Mouse (Mus musculus): ENCODE results near the gene Strip2.

The Strip2 gene

GRCm38 (mm10) chr6:29916530-29917382 lies at the start of gene Strip2:
Strip2 (plus strand) TSS chr6:29917012.
- peak; percentile 88 for DNase-seq (ENCODE audit: low read depth, low spot score)

- DNase-seq (ENCODE audit: low read depth, low spot score), result no peak
Measured at GRCm38 (mm10) chr6:29868341-29868895, 48.4 kb upstream of the Strip2 start.

GRCm38 (mm10) chr6:29873654-29874053 lies 43.2 kb upstream of the Strip2 start:
- no peak for DNase-seq (ENCODE audit: low read depth, low spot score)

- DNase-seq (ENCODE audit: low read depth, low spot score), result no peak
Measured at GRCm38 (mm10) chr6:29875576-29875975, 41.2 kb upstream of the Strip2 start.

- no peak for DNase-seq (ENCODE audit: low read depth, low spot score)
Measured at GRCm38 (mm10) chr6:29876782-29877181, 40.0 kb upstream of the Strip2 start.

- DNase-seq (ENCODE audit: low read depth, low spot score), result no peak
Measured at GRCm38 (mm10) chr6:29879579-29879978, 37.2 kb upstream of the Strip2 start.

- no peak for DNase-seq (ENCODE audit: low read depth, low spot score)
Measured at GRCm38 (mm10) chr6:29880796-29881195, 36.0 kb upstream of the Strip2 start.

- DNase-seq (ENCODE audit: low read depth, low spot score), result peak; percentile 18
Measured at GRCm38 (mm10) chr6:29881936-29882335, 34.9 kb upstream of the Strip2 start.

GRCm38 (mm10) chr6:29882870-29883269 lies 33.9 kb upstream of the Strip2 start:
- DNase-seq (ENCODE audit: low read depth, low spot score), result no peak

- no peak for DNase-seq (ENCODE audit: low read depth, low spot score)
Measured at GRCm38 (mm10) chr6:29891151-29891550, 25.7 kb upstream of the Strip2 start.

- DNase-seq (ENCODE audit: low read depth, low spot score), result no peak
Measured at GRCm38 (mm10) chr6:29896976-29897375, 19.8 kb upstream of the Strip2 start.

- no peak for DNase-seq (ENCODE audit: low read depth, low spot score)
Measured at GRCm38 (mm10) chr6:29901450-29901849, 15.4 kb upstream of the Strip2 start.

- no peak for DNase-seq (ENCODE audit: low read depth, low spot score)
Measured at GRCm38 (mm10) chr6:29902256-29902655, 14.6 kb upstream of the Strip2 start.

GRCm38 (mm10) chr6:29903343-29903914 lies 13.4 kb upstream of the Strip2 start:
- no peak for DNase-seq (ENCODE audit: low read depth, low spot score)

- no peak for DNase-seq (ENCODE audit: low read depth, low spot score)
Measured at GRCm38 (mm10) chr6:29904281-29904680, 12.5 kb upstream of the Strip2 start.

GRCm38 (mm10) chr6:29910631-29911030 lies 6.2 kb upstream of the Strip2 start:
- no peak for DNase-seq (ENCODE audit: low read depth, low spot score)

GRCm38 (mm10) chr6:29913673-29914072 lies 3.1 kb upstream of the Strip2 start:
- no peak for DNase-seq (ENCODE audit: low read depth, low spot score)

- DNase-seq (ENCODE audit: low read depth, low spot score), result no peak
Measured at GRCm38 (mm10) chr6:29914136-29914535, 2.7 kb upstream of the Strip2 start.

- DNase-seq (ENCODE audit: low read depth, low spot score), result no peak
Measured at GRCm38 (mm10) chr6:29915836-29916235, 976 bp upstream of the Strip2 start.

GRCm38 (mm10) chr6:29917383-29917720 lies 540 bp downstream of the Strip2 start:
- peak; percentile 19 for DNase-seq (ENCODE audit: low read depth, low spot score)

GRCm38 (mm10) chr6:29917947-29918346 lies 1.1 kb downstream of the Strip2 start:
- no peak for DNase-seq (ENCODE audit: low read depth, low spot score)

GRCm38 (mm10) chr6:29923501-29923900 lies 6.7 kb downstream of the Strip2 start:
- DNase-seq (ENCODE audit: low read depth, low spot score), result no peak
